In the genomic region with DNA sequence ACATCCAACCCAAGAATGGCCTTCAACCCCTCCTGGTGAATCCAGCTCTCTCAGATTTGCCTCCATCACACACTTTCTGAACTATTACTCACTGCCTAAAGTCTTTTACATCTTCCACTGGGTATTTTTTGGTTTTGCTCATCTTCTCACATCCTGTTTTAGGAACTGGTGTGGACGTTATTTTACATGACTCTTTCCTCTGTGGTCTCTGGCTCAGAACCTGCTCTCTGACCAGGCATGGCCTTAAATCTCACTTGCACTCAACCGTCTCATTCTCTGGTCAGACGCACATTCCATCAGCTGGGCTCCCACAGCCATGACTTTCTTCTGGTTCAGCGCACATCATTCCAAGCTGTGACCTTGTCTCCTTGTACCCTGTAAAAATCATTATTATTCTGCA, we compare ENCODE assay signal across 24 mouse cellular contexts. TPM values are rescaled to one million over a fixed set of nuclear protein-coding genes. Genes with fewer than 3 reads are reported as not detected.
DNase-seq lines count a peak whose midpoint lies in the region; ATAC-seq and TF ChIP-seq lines count a peak whose summit lies in the region.
"Had no signal": no experiment of that assay in that cellular context is flagged by ENCODE, and none has a peak within 500 bp of the region (broad histone marks: within the 10 kb centered on the region; RNA-seq: fewer than 3 reads in every experiment).

No protein-coding gene starts in this region.

- 38% methylated on average over 4 of the region's 4 CpGs for WGBS in kidney, postnatal 0 days
- WGBS in hindbrain, embryonic 11.5 days: 86% methylated on average over 4 of the region's 4 CpGs

- peak; percentile 10 for DNase-seq in kidney, postnatal 0 days (ENCODE audit: low spot score)
- DNase-seq in kidney, postnatal 36 days: no peak
- DNase-seq in Patski (ENCODE audit: low read depth, low spot score): no peak
- DNase-seq in thymus, postnatal 0 days (ENCODE audit: low spot score): no peak
- DNase-seq in hindbrain, embryonic 11.5 days (ENCODE audit: low spot score): no peak
- DNase-seq: adrenal gland, adult 2 months; adrenal gland, postnatal 10 days; adrenal gland, postnatal 25 days; cerebellum, adult 11 months; cerebellum, adult 18-20 months; cerebellum, adult 8-10 months; cerebellum, adult 9-11 months; cerebellum, postnatal 14 days; cerebellum, postnatal 36 days; embryo, embryonic 11 days had no signal

- H3K9ac ChIP-seq in kidney, postnatal 0 days (ENCODE audit: low read depth, low read length): no peak overlapping the region
- no peak overlapping the region for H3K9ac ChIP-seq in hindbrain, embryonic 11.5 days (ENCODE audit: low read depth, low read length)
- H3K9ac ChIP-seq: embryonic facial prominence, embryonic 13.5 days; embryonic facial prominence, embryonic 15.5 days; forebrain, embryonic 12.5 days had no signal

- in situ Hi-C loops in Patski (cut with MboI; ENCODE audit: low pct_unique_long_range_greater_than_20kb): no loop called here

- no peaks in the 10 kb centered on the region for H3K9me3 ChIP-seq in kidney, postnatal 0 days (replicated peaks; ENCODE audit: low read length)
- no peaks in the 10 kb centered on the region for H3K9me3 ChIP-seq in hindbrain, embryonic 11.5 days (ENCODE audit: control insufficient read depth, low read length)
- H3K9me3 ChIP-seq: embryonic facial prominence, embryonic 13.5 days; embryonic facial prominence, embryonic 15.5 days; forebrain, embryonic 10.5 days; forebrain, embryonic 12.5 days; G1E had no signal

- CTCF ChIA-PET in Patski (lab: Charles Lee): no interaction called here

- TF ChIP-seq CTCF in kidney, postnatal 0 days (IDR thresholded peaks at IDR 0.05; ENCODE audit: low read depth): no peak
- no peak for TF ChIP-seq CTCF in Patski (IDR thresholded peaks at IDR 0.05)

- no peaks in the 10 kb centered on the region for H3K27me3 ChIP-seq in kidney, postnatal 0 days (ENCODE audit: insufficient read depth, low read length)
- H3K27me3 ChIP-seq in Patski: no peaks in the 10 kb centered on the region
- no peaks in the 10 kb centered on the region for H3K27me3 ChIP-seq in hindbrain, embryonic 11.5 days (ENCODE audit: control insufficient read depth, insufficient read depth, low read length)
- H3K27me3 ChIP-seq: embryonic facial prominence, embryonic 13.5 days; embryonic facial prominence, embryonic 15.5 days; forebrain, embryonic 12.5 days had no signal

- H3K4me3 ChIP-seq in kidney, postnatal 0 days (replicated peaks; ENCODE audit: low read depth, low read length): no peak overlapping the region
- no peak overlapping the region for H3K4me3 ChIP-seq in hindbrain, embryonic 11.5 days (ENCODE audit: low read depth, low read length)
- H3K4me3 ChIP-seq: embryonic facial prominence, embryonic 13.5 days; embryonic facial prominence, embryonic 15.5 days; erythroblast, embryonic 14.5 days; forebrain, embryonic 10.5 days; forebrain, embryonic 12.5 days had no signal

- no peak overlapping the region for H3K4me2 ChIP-seq in kidney, postnatal 0 days (ENCODE audit: low read length)
- no peak overlapping the region for H3K4me2 ChIP-seq in hindbrain, embryonic 11.5 days (replicated peaks; ENCODE audit: low read depth, low read length)
- H3K4me2 ChIP-seq: embryonic facial prominence, embryonic 13.5 days; embryonic facial prominence, embryonic 15.5 days; forebrain, embryonic 12.5 days had no signal

- H3K27ac ChIP-seq in kidney, postnatal 0 days: no peak overlapping the region
- H3K27ac ChIP-seq in hindbrain, embryonic 11.5 days (ENCODE audit: low read depth, low read length): no peak overlapping the region
- H3K27ac ChIP-seq: embryonic facial prominence, embryonic 13.5 days; embryonic facial prominence, embryonic 15.5 days; forebrain, embryonic 10.5 days; forebrain, embryonic 12.5 days had no signal

- POLR2A ChIA-PET in Patski (lab: Charles Lee): no interaction called here

- H3K4me1 ChIP-seq in kidney, postnatal 0 days (replicated peaks; ENCODE audit: insufficient read depth, low read length): no peaks in the 10 kb centered on the region
- H3K4me1 ChIP-seq in hindbrain, embryonic 11.5 days (replicated peaks; ENCODE audit: control insufficient read depth, insufficient read depth, low read length): no peaks in the 10 kb centered on the region
- H3K4me1 ChIP-seq: embryonic facial prominence, embryonic 13.5 days; embryonic facial prominence, embryonic 15.5 days; forebrain, embryonic 10.5 days; forebrain, embryonic 12.5 days had no signal

- no peaks in the 10 kb centered on the region for H3K36me3 ChIP-seq in kidney, postnatal 0 days (ENCODE audit: insufficient read depth, low read length)
- H3K36me3 ChIP-seq in hindbrain, embryonic 11.5 days (ENCODE audit: control insufficient read depth, insufficient read depth, low read length): no peaks in the 10 kb centered on the region
- H3K36me3 ChIP-seq: embryonic facial prominence, embryonic 13.5 days; embryonic facial prominence, embryonic 15.5 days; forebrain, embryonic 10.5 days; forebrain, embryonic 12.5 days; G1E had no signal

- ATAC-seq in kidney, postnatal 0 days (replicated peaks; ENCODE audit: low FRiP score, low read depth): no peak
- ATAC-seq in Patski: peak; percentile 56
- no peak for ATAC-seq in hindbrain, embryonic 11.5 days (ENCODE audit: low FRiP score)
- ATAC-seq: forebrain, embryonic 14.5 days; forebrain, embryonic 16.5 days had no signal

RNA-seq across cellular contexts. Expression of a gene that starts 10.4 kb away (rescaled TPM):
- not detected in 2 replicates for polyA plus RNA-seq in kidney, postnatal 0 days (2015; fragmentation: Nextera tagmentation; extraction: Ambion mirVana)
- polyA plus RNA-seq in Patski (2021): not detected
- 0.69 and 0.74 TPM in 2 replicates for polyA plus RNA-seq in thymus, postnatal 0 days (2015; fragmentation: Nextera tagmentation; extraction: Ambion mirVana)
- polyA plus RNA-seq in hindbrain, embryonic 11.5 days (2014; fragmentation: Nextera tagmentation; extraction: Ambion mirVana): 0.36 TPM in 1 of 2 replicates, not detected in the other
- polyA plus RNA-seq: C2C12; erythroblast, embryonic 14.5 days; forebrain, embryonic 14.5 days had no signal

RNA-seq across cellular contexts. Expression of a gene that starts 27.7 kb away (rescaled TPM):
- polyA plus RNA-seq in kidney, postnatal 0 days (2015; fragmentation: Nextera tagmentation; extraction: Ambion mirVana): 11.8 and 12.8 TPM in 2 replicates
- 14.0 TPM for polyA plus RNA-seq in Patski (2021)
- 10.0 and 10.2 TPM in 2 replicates for polyA plus RNA-seq in thymus, postnatal 0 days (2015; fragmentation: Nextera tagmentation; extraction: Ambion mirVana)
- polyA plus RNA-seq in hindbrain, embryonic 11.5 days (2014; fragmentation: Nextera tagmentation; extraction: Ambion mirVana): 13.4 and 19.2 TPM in 2 replicates
